Mouse (Mus musculus) ES-Bruce4 (cell line): ENCODE measurements around the gene Gm3159. TPM values are rescaled to one million over a fixed set of nuclear protein-coding genes. Genes with fewer than 3 reads are reported as not detected.
"Not testable (repeated sequence)": the region's sequence is repeated elsewhere in the genome, so short reads cannot be mapped to it uniquely, and the experiment has no call there.

Experiments
- H3K27ac ChIP-seq: 2 replicates; pipeline ENCODE4 v1.5.1; 2012; ENCODE audit warnings: low read length, inconsistent platforms; ENCODE audit not compliant: insufficient read depth
- H3K27me3 ChIP-seq: 2 replicates; pipeline ENCODE4 v1.6.1; 2012; ENCODE audit warnings: mild to moderate bottlenecking, low read length, inconsistent platforms; ENCODE audit not compliant: control insufficient read depth, poor library complexity, insufficient read depth, severe bottlenecking
- H3K36me3 ChIP-seq: 2 replicates; pipeline ENCODE4 v1.6.1; 2012; ENCODE audit warnings: inconsistent platforms, mild to moderate bottlenecking, low read length, moderate library complexity; ENCODE audit not compliant: control insufficient read depth, poor library complexity, insufficient read depth, severe bottlenecking
- H3K4me1 ChIP-seq: one replicate; pipeline ENCODE4 v1.8.1; 2011; ENCODE audit warnings: low read length; ENCODE audit not compliant: control insufficient read depth, insufficient read depth
- H3K4me3 ChIP-seq: 2 replicates; pipeline ENCODE4 v1.5.1; 2011; ENCODE audit warnings: low read depth, mild to moderate bottlenecking, low read length
- H3K9ac ChIP-seq: 2 replicates; pipeline ENCODE4 v1.6.1; 2012; ENCODE audit warnings: low read depth, mild to moderate bottlenecking, inconsistent platforms; ENCODE audit not compliant: poor library complexity, severe bottlenecking
- H3K9me3 ChIP-seq: replicated peaks from 2 replicates; pipeline ENCODE4 v1.6.1; 2012; ENCODE audit warnings: mild to moderate bottlenecking, low read length, inconsistent platforms; ENCODE audit not compliant: control insufficient read depth, poor library complexity, insufficient read depth, severe bottlenecking
- polyA plus RNA-seq: library from polyadenylated mRNA; stranded (reverse); fragments of >200 nt; gene quantifications from 2 replicates; pipeline ENCODE4 v1.2.4, GENCODE M21; 2011; ENCODE audit warnings: low read depth; ENCODE audit not compliant: missing spikeins, insufficient read depth, insufficient read length

Gene Gm3159
- polyA plus RNA-seq, 1 experiment: not detected

DNA sequence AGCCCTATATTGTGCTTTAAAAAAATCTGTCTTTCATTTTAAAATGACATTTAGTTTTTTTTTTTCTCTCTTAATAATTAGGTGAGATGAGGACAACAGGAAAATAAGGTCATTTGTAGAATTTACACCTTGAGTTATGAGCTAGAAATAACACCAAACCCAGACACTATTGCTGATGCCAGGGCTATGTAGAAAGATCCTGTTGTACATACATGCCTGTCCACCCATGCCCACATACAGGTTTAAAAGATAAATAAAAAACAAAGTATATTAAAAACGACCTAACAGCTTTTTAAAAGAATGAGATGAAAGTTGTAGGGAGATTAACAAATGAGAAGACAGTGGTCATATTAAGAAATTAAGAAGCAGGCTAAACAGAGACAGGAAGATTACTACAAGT is 12.6 kb downstream of the Gm3159 start:
- H3K36me3 ChIP-seq, H3K9ac ChIP-seq, H3K27me3 ChIP-seq: not testable (repeated sequence)

DNA sequence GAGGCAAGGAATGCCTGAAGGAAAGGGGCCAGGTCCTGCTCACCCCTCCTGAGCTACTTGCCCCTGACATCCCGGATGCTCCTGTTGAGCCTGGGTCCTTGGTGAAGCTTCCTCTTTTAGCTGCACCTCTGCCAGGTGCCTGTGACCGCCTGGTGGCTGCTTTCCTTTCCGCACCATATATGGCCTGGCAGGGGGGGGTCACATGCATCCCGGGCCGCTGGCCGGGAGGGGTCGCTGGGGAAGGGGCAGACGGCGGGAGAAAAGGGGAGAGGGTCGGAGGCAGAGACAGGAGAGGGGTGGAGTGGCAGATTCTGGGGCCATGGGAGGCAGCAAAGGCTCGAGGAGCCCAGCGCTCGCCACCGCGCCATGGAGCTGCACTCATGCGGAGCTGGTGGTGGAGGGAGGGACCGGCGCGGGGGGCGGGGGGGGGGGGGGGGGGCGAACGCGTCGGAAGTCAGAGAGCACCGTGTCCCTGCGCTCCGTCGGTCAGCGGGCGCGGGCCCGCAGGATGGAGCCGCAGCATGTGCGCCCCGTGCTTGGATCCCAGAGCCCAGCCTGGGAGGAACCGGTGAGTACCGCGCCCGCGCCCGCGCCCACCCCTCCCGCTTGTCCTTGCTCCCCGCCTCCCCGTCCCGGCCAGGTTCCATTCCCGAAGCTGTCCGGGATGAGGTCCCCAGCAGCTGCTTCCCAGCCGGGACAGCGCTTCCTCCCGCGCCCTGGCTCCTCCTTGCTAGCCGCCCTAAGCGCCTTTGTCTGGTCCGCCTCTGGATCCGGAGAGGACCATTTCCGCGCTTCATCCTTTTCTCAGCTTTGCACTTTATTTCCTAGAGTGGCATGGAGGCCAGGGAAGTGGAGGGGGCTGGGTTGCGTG is 17.9 kb downstream of the Gm3159 start, which contains the start of gene Gm3164:
TSS of gene Gm3164 (plus strand) at position 484 of the 871 bp plus-strand sequence.
- not testable (repeated sequence) for H3K36me3 ChIP-seq, H3K9me3 ChIP-seq, H3K27ac ChIP-seq, H3K9ac ChIP-seq, H3K4me1 ChIP-seq, H3K27me3 ChIP-seq
- peak within 1 kb of the TSS; percentile 43 for H3K4me3 ChIP-seq

More for the DNA sequence above, 12.6 kb downstream of the Gm3159 start:
- H3K4me1 ChIP-seq, H3K27ac ChIP-seq, H3K9me3 ChIP-seq, H3K4me3 ChIP-seq: not testable (repeated sequence)

DNA sequence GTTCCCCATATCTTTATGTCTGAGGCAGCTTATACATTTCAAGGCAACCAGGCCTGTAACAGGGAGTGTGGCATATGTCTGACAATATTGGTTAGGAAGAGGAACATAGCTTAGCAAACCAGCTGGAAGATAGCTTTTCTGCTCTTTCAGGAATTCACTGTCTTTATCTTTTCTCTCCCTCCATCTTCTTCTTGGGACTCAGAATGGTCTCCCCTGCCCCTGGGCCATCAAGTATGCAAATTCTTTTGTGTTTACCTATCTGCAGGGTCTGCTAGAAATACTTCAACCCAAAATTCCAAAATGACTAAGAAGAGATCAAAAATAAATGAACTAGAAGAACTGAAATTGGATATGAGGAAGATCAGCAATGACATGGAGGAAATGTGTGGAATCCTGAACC is 33.4 kb downstream of the Gm3159 start, which contains the start of gene Gm3173:
TSS of gene Gm3173 (plus strand) at position 301 of the 400 bp plus-strand sequence.
- not testable (repeated sequence) for H3K27ac ChIP-seq, H3K4me1 ChIP-seq, H3K27me3 ChIP-seq, H3K9me3 ChIP-seq, H3K4me3 ChIP-seq, H3K9ac ChIP-seq, H3K36me3 ChIP-seq

Other genes with a start within 250 kb of the Gm3159 start
- gene Gm3127, start 232.5 kb upstream of the Gm3159 start, polyA plus RNA-seq: not detected in 2 replicates
- not detected in 2 replicates for gene Gm2974, start 214.9 kb upstream of the Gm3159 start, polyA plus RNA-seq
- gene Gm3138, start 147.9 kb upstream of the Gm3159 start, polyA plus RNA-seq: not detected in 2 replicates
- gene Gm3149, start 80.2 kb upstream of the Gm3159 start, polyA plus RNA-seq: not detected in 2 replicates
- gene 2610042L04Rik, start 62.8 kb upstream of the Gm3159 start, polyA plus RNA-seq: not detected in 2 replicates
- gene Gm3164, start 17.9 kb downstream of the Gm3159 start, polyA plus RNA-seq: 1.2 TPM in 1 of 2 replicates, not detected in the other
- gene Gm3173, start 33.5 kb downstream of the Gm3159 start, polyA plus RNA-seq: 1.5 TPM in 1 of 2 replicates, not detected in the other
- gene Gm3182, start 84.2 kb downstream of the Gm3159 start, polyA plus RNA-seq: not detected in 2 replicates
- gene Gm3047, start 157.9 kb downstream of the Gm3159 start, polyA plus RNA-seq: not detected in 2 replicates
- not detected in 2 replicates for gene Gm8159, start 234.8 kb downstream of the Gm3159 start, polyA plus RNA-seq